7 mouse cellular contexts compared by ENCODE assay signal in the genomic region with DNA sequence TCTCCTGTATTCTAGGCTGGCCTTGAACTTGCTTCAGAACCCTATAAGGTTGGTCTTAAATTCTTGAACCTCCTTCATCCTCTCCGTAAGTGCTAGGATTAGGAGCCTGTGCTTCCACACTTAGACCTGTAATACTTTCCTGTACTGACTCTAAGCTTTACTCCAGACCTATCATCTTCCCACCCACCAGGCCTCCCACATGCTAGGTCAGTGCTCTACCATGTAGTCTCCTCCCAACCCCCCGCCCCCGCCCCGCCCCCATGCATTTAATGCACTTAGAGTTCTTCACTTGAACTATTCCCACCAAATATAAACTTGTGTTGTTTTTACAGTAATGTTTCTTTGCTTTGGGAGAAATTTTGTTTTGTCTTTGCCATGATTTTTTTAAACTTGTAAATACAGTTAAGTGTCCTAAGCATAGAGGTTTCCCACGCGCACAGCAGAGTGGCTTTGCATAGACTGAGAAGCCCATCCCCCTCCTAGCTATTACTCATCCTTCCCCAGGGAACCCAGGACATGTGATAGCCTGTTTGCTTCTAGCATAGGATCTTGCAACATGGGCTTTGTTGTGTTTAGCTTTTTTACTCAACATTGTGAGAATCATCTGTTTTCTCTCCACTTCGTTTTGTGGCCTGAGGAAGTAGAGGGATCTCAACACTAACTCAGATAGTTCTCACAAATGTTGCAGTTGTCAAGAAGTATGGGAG. TPM values are rescaled to one million over a fixed set of nuclear protein-coding genes. Genes with fewer than 3 reads are reported as not detected.
DNase-seq lines count a peak whose midpoint lies in the region; ATAC-seq lines count a peak whose summit lies in the region.

No protein-coding gene starts in this region.

- DNase-seq in ovary, postnatal 14 days (ENCODE audit: low spot score): peak; percentile 7
- DNase-seq in ovary, postnatal 36 days (ENCODE audit: low spot score): no peak
- DNase-seq in adrenal gland, postnatal 36 days: peak; percentile 52 to 78
- peak; percentile 77 to 81 for DNase-seq in heart, adult 9 months (ENCODE audit: low spot score in 2 of 2)
- no peak for DNase-seq in liver, embryonic 11.5 days (ENCODE audit: low spot score)
- no peak for DNase-seq in T-cell, adult 2 months (ENCODE audit: low spot score)
- no peak for DNase-seq in left cerebral cortex, adult 18-20 months (ENCODE audit: low spot score in 2 of 2)

- H3K9ac ChIP-seq in liver, embryonic 11.5 days (ENCODE audit: low read depth, low read length): no peak overlapping the region

- H3K27ac ChIP-seq in liver, embryonic 11.5 days (ENCODE audit: low read depth, low read length): no peak overlapping the region

- no peaks in the 10 kb centered on the region for H3K9me3 ChIP-seq in liver, embryonic 11.5 days (ENCODE audit: control insufficient read depth, low read length)

- peaks cover 61% of the 10 kb centered on the region for H3K4me1 ChIP-seq in liver, embryonic 11.5 days (replicated peaks; ENCODE audit: control insufficient read depth, insufficient read depth, low read length)

- no peaks in the 10 kb centered on the region for H3K27me3 ChIP-seq in liver, embryonic 11.5 days (replicated peaks; ENCODE audit: control insufficient read depth, insufficient read depth, low read length)

- 74% methylated on average over 7 of the region's 7 CpGs for WGBS in liver, embryonic 11.5 days

- peaks cover 4% of the 10 kb centered on the region; the same call in 1 of the 2 replicates for H3K36me3 ChIP-seq in liver, embryonic 11.5 days (ENCODE audit: control insufficient read depth, insufficient read depth, low read length)

- H3K4me2 ChIP-seq in liver, embryonic 11.5 days: no peak overlapping the region

- 0 out of 2 replicates have a peak, but pooled peaks have one; percentile 13 for ATAC-seq in liver, embryonic 11.5 days (replicated peaks; ENCODE audit: low FRiP score)

- H3K4me3 ChIP-seq in liver, embryonic 11.5 days (ENCODE audit: low read depth, low read length): no peak overlapping the region

RNA-seq across cellular contexts. Expression of a gene that starts 6.8 kb away (rescaled TPM):
- total RNA-seq in adrenal gland, postnatal 36 days (2021): 10 to 100 TPM; 32.7 to 37.6 TPM
- polyA plus RNA-seq in liver, embryonic 11.5 days (2014; fragmentation: Nextera tagmentation; extraction: Ambion mirVana): 45.5 and 45.7 TPM in 2 replicates
- total RNA-seq in left cerebral cortex, adult 18-20 months (2021): 10 to 100 TPM; 52.7 to 52.9 TPM

RNA-seq across cellular contexts. Expression of a gene that starts 55.8 kb away (rescaled TPM):
- 10 to 100 TPM; 84.3 to 95.8 TPM for total RNA-seq in adrenal gland, postnatal 36 days (2021)
- 42.0 and 46.1 TPM in 2 replicates for polyA plus RNA-seq in liver, embryonic 11.5 days (2014; fragmentation: Nextera tagmentation; extraction: Ambion mirVana)
- 100 to 1,000 TPM; 130 to 137 TPM for total RNA-seq in left cerebral cortex, adult 18-20 months (2021)

Comparison
In these comparisons a context has a peak if more than half of its experiments do, and no peak if none do; other contexts are left out.
1. DNase-seq: peak in ovary, postnatal 14 days (single experiment), adrenal gland, postnatal 36 days (2 of 2) and heart, adult 9 months (2 of 2); none in ovary, postnatal 36 days (single experiment), liver, embryonic 11.5 days (single experiment), T-cell, adult 2 months (single experiment) and left cerebral cortex, adult 18-20 months (0 of 2).